Mouse (Mus musculus): ENCODE results near the gene Svs1.
"Not testable (repeated sequence)": the region's sequence is repeated elsewhere in the genome, so short reads cannot be mapped to it uniquely, and the experiment has no call there.

Gene Svs1

DNA sequence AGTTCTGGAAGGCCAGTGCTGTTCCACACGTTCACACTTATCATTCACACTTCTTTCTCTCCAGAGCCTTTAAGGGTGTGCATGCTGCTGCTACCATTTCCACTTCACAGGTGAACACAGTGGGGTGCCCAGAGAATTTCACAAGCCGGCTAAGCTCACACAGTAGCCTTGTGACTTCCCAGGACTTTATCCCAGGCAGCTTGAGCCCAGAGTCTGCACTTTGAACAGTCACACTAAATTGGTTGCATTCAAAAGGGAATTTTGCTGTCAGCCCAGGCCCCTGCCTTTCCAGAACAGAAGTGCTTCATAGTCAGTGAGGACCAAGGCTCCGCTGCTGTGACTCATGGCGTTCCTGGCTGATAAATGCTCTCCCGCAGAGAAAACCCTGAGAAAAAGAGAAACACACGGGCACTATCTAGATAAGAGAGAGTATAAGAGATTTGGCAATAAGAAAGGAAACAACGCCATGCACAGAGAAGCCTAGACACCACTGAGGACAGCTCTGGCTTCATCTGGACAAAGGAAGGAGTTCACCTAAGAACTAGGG is at the start of gene Svs1:
Gene Svs1 (plus strand): TSS at position 418 of the 547 bp plus-strand sequence.
- DNase-seq (ENCODE audit: low spot score), result no peak

DNA sequence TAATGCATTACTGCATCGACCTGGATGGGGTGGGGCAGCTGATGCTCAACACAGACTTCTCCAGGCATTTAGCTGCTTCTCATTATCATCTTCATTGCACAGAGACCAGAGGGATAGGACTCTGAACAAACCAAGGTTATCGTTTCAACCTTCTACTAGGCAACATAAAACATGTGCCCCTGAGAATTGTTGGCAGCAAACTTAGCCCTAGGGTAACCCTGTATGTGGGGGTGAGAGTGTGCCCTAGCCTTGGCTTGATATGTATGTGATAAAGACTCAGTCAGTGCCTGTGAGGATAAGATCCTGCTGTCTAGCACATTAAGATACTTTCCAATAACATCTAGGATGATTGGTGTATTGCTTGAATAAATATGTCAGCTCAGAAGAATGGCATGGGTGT is 37.1 kb upstream of the Svs1 start:
- DNase-seq (ENCODE audit: low spot score), result no peak

DNA sequence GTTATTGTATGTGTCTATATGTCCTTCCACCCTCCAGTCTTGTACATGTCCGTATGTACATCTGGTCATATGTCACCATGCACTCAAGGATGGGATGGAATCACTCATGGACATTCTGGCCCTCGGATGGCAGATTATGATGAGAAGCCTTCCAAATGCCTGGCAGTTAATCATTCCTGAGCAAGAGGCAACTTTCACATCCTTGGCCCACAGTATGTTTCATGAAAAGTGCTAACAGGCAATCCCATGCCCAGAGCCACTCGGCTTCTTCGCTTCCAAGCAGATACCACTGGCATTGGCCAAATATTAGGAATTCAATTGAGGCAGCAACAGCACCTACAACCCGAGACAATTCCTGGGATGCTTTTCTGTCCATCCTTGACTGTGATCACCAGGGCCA is 36.0 kb upstream of the Svs1 start:
- no peak for DNase-seq (ENCODE audit: low spot score)

DNA sequence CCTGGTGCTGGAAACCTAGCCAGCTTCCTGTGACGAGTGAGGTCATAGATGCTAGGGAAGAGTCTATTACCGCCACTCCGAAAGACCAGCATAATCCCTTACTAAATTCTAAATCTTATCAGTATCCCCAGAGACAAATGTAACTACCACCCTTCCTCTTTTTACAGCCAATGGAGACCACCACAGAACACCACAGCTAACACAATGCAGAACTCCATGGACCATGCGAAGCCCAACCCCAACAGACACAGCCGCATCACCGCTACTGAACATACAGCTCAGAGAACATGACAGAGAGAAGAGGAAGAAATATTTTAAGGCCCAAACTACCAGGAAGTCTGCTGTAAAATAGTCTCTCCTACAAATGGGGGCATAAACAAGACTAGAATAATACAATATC is 35.0 kb upstream of the Svs1 start:
- no peak for DNase-seq (ENCODE audit: low spot score)

DNA sequence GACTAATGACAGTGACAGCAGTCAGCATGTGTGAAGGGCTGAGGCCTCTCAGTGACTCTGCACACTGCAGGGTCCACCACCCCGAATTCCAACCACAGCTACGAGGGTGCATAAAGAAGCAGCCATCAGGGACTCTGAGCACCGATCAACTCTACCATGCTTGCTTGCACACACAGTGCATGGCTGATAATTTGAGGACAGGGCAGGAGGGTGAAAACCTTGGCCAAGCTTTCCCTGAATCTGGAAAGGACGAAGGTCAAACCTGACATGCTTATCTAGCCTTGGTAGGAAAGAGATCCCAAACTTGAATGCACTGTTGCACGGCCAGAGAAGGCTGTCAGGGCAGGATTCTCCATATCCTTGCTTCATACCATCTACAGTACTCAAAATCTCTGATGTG is 33.4 kb upstream of the Svs1 start:
- DNase-seq (ENCODE audit: low spot score), result no peak

DNA sequence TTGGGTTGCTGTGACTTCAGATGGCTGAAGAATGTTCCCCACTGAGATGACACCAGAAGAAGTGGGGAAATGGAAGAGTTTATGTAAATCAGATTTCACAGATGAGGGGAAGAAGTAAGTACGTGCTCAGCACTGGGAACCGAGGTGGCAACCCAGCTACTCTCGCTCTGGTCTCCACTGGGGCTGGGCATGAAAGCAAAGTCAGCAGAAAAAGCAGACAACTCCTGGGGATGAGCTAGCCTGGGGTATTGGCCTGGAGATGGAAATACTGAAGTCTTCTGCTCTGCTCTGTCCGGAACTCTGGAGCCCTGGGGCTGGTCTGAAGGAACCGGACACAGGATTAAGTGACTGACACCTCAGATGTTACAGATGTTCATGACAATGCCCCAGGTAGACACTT is 32.5 kb upstream of the Svs1 start:
- no peak for DNase-seq (ENCODE audit: low spot score)

DNA sequence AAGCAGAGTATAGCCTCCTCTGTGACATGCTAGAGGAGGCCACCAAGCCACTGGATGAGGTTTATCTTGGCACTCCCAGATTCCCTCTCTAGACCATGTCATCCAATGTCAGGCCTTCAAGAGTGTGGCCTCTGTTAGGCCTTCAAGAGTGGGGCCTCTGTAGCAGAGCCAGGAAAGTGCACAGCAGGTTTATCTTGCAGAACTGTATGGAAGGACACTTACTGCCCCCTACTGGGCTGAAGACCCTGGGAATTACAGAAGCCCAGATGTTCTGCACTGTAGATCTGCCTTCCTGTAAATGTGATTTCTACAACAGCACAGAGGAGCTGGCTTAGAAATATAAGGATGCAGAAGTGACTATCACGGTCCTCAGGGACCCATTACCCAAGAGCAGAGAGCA is 31.7 kb upstream of the Svs1 start:
- peak; percentile 10 for DNase-seq (ENCODE audit: low spot score)

DNA sequence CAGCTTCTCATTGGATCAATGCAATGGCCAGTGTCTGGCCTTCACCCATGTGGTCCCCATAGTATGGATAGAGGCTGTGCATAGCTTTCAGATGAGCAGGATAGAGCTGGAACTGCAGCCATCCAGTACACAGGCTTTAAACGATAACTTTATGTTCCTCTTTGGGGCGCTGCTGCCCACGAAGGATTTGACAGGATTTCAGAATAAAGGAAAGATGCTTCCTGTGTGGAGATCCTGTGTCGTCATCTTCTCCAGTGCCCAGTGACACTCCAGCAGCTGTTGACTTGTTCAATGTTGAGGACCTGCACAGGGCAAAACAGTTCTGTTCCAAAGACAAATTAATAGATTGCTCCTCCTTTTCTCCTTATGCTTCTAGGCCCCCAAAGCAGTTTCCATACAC is 29.9 kb upstream of the Svs1 start:
- no peak for DNase-seq (ENCODE audit: low spot score)

DNA sequence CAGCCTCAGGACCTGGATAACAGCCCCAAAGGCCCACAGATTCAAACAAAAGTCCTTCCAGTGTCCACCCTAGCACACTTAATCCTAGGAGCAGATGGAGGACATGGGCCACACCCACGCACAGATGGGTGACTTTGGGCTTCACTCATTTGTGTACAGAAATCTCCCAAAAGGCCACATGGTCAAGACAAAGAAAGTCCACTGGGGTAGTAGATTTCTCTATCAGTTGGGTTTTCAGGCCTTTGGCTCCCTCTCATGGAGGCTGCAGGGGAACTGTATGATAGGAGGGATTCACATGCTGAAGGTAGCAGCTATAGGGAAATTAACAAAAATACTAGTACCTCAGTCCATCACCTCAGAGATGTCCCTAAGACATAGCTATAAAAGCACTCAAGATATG is 28.6 kb upstream of the Svs1 start:
- no peak for DNase-seq (ENCODE audit: low spot score)

DNA sequence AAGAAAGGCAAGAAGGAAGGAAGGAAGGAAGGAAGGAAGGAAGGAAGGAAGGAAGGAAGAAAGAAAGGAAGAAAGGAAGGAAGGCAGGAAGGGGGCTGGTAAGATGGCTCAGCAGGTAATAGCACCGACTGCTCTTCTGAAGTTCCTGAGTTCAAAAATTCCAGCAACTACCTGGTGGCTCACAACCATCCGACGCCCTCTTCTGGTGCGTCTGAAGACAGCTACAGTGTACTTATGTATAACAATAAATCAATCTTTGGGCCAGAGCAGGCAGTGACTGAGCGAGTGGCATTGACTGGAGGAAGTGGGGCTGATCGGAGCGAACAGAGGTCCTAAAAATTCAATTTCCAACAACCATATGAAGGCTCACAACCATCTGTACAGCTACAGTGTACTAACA is 27.5 kb upstream of the Svs1 start:
- DNase-seq (ENCODE audit: low spot score), result not testable (repeated sequence)

DNA sequence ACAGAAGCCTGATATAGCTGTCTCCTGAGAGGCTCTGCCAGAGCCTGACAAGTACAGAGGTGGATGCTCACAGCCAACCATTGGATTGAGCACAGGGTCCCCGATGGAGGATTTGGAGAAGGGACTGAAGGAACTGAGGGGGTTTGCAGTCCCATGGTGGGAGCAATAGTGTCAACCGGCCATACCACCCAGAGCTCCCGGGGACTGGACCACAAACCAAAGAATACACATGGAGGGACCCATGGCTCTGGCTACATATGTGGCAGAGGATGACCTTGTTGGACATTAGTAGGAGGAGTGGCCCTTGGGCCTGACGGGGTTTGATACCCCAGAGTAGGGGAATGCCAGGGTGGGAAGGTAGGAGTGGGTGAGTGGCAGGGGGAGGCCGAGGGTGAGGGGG is 20.0 kb upstream of the Svs1 start:
- not testable (repeated sequence) for DNase-seq (ENCODE audit: low spot score)

DNA sequence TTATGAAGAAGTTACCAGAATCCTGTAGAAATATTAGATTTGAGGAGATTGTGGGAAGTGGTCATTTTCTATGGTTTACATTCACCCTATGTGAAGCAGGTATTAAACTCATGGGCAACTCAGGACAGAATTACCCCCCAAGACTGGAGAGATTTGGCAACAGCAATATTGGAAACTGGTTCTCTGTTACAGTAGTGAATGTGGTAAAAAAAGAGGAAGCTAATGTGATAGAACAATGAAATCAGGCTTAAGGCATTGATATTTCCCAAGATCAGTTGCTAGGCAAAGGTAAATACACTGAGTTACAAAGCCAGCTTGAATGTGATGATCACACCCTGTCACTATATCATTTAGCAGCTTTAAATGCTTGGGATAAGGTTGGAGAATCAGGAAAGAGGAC is 18.8 kb upstream of the Svs1 start:
- no peak for DNase-seq (ENCODE audit: low spot score)

DNA sequence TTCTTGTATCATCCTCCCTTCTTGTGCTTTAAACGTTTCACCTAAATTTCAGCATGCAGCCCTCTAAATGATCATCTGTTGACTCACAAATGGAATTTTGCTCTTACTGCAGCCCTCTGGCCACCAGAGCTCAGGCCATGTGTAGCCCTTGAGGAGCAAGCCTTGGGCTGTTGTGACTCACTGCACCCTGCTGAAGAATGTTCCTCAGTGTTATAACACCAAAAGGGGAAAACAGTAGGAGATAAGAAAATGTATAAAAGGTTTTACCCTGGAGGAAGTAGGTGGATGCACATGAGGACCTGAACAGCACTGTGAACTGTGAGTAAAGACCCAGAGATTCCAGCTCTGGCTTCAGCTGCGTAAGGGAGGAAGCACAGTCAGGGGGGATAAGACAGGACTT is 12.0 kb upstream of the Svs1 start, which contains the start of gene Doxl2:
Gene Doxl2 (plus strand): TSS at position 301 of the 400 bp plus-strand sequence.
- no peak for DNase-seq (ENCODE audit: low spot score)

DNA sequence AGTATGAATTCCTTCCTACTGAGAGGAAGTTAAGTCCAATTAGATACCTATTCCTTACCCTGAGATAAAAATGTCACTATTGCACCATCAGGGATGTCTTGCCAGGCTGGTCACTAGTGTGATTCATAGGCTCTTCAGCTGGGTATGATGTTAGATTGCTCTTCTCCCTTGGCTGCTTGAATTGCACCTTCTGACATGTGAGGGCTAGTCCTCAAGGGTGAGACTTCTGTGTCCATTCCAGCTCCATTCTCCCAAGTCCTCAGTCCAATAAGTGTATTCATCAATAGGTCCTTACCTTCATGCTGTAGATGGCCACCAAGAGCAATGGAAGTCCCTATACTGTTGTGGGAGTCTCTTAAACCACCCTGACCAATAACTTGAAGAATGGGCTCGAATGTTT is 7.0 kb upstream of the Svs1 start:
- DNase-seq (ENCODE audit: low spot score), result no peak

DNA sequence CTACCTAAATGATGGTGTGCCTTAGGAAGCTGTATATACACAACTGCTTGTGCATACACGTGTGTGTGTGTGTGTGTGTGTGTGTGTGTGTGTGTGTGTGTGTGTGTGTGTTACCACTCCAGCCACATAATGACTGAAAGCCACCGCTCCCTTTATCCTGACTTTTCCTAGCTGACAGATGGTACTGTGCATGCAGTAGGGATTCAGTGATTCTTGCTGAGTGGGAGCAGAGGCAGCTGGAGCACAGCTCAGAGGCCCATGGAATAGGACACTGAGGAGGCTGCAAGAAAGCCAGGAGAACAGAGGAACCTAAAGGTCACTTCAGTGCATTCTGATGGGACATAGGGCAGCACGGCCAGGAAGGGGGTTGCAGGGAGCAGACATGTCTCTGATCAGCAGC is 4.4 kb upstream of the Svs1 start:
- DNase-seq (ENCODE audit: low spot score), result peak; percentile 1

DNA sequence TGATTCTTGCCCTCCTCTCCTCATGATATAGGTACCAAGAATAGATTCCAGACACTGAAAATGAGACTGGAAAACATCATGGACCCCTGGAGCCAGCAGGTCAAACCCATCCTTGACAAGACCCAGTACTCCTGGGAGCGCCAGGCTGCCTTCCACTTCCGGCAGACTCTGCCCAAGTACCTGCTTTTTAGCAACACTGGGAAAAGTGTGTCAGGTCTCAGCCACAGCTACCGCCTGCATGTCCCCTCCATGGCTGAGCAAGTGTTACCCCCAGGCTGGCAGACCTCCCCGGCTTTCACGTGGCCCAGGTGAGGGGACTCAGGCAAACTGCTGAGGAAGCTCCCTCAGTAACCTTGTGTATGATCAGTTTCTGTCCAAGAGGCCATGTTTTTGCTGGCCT is 3.3 kb downstream of the Svs1 start:
- no peak for DNase-seq (ENCODE audit: low spot score)

DNA sequence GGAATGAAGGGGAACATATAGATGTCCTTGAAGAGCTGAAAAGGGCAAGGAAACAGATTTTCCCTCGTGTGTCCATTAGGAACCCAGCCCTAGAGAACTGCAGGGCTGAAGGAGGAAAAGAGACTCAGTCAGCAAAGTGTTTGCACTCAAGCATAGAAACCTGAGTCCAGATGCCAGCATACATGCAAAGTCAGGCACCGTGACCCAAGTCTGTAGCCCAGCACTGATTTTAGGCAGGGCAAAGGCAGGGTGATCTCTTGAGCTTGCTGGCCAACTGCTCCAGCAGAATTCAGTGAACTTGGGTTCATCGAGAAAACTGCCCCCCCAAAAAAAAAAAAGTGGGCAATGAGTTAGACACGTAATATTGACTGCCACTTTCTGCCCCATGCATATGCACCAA is 5.3 kb downstream of the Svs1 start:
- no peak for DNase-seq (ENCODE audit: low spot score)

DNA sequence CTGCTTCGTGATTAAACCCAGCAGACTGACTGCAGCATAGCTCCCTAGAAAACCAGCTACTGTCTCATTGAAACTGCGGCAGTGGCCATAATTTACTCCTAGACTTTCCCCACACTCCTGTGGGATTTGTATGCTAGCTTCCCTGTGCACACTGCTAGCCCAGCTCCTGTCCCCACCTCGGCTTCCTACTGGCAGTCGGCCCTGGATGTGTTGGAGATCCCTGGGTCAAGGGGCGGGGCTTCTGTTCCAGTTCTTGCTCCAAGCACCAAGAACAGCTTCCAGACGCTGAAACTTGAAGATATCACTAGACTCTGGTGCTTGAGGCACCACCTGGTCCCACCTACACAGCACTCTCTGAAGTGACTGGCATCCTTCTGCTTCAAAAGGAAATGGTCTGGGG is 11.5 kb downstream of the Svs1 start:
- no peak for DNase-seq (ENCODE audit: low spot score)

DNA sequence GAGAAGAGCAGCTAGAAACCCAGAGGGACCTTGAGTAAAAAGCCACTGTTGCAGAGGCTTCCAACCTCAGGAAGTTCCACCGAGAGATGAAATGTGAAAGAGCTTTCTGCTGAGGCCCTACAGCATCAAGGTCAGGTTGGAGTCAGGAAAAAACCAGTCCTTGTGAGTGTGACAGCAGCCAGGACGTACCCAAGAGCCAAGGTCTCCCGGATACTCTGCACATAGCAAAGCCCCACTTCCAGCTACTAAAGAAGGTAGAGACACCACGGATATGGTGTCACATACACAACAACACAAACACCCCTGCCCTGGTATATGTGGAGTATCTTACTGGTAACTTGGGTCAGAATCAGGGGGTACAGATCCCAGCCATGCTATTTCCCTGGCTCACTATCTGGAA is 12.1 kb downstream of the Svs1 start:
- DNase-seq (ENCODE audit: low spot score), result no peak

DNA sequence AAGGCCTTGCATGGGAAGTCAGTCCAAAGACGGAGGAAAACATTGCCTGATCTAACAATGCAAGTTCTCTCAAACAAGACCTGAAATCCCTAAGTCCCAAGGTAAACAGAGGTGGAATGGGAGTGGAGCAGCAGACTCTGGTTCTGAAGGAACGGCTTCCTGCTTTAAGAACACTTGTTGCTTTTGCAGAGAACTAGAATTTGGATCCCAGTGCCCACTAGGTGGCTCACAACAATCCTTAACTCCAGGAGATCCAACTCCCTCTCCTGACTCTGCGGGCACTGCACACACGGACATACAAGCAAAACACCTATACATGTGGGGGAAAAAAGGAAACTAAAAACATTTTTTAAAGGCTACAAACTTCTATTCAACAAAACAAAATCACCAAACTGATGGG is 16.7 kb downstream of the Svs1 start:
- DNase-seq (ENCODE audit: low spot score), result no peak

DNA sequence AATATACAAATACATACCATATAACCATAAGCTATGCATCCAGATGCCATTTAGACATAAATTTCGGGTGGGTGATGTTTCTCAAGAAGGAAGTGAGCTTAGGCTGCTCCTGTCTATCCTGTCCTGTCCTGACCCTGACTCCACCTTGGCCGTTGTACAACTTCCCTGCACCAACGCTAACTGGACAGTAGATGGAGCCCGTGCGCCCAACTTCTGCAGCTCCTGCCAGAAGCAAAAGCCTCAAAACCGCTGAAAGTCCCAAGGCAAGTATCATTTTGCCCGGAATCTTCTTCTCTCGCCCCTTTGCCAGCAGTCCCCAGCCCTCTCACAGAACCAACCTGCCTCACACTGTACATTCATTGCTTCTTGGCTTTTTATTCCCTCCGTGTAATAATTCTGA is 21.3 kb downstream of the Svs1 start:
- DNase-seq (ENCODE audit: low spot score), result peak; percentile 35

DNA sequence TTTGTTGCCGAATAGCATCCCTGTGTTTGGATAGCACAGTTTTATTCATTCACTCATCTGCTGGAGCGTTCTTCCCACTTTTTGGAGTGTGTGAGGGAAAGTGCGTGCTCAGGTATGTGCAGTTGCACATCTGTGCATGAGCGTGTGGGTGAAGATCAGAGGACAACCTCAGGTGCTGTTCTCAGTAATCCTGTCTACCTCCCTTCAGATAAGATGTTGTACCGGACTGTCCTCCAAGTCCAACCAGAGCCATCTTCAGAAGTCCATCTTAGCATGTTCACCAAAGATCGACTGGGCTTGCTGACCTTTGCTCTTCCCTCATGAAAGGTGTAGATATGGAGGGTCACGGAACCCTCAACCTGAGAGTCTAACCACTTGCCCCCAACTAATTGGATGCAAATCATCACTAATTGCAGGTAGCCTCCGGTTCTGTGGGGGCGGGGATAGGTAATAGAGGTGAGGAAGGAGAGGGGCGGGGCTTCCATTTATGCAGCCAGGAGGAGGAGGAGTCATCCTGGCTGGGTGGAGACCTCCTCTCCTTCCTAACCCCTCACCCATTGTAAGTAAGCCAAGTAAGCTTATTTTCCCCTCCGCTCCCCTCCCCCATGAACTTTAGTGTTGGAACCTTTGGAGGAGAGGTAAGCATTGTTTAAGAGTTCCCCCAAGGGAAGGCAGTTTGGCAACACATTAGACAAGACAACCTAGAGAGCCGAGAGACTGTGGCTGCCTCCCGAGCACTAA is 21.9 kb downstream of the Svs1 start:
- no peak for DNase-seq (ENCODE audit: low spot score)

DNA sequence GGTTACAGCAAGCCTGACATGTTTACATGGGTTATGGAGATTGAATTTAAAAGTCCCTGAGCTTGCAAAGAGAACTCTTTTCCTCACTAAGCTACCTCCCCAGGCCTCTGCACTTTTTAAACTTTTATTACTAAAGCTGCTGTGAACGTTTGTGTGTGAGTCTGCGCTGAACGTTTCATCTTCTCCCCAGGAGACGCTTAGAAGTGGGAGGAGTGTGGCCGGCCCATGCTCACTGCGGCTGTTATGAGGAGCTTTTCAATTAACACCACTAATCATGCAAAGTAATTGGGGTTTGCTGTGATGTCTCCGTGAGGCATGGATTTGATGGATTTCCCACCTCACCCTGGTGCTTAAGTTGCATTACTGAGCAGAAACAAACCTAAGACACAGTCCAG is 22.5 kb downstream of the Svs1 start:
- no peak for DNase-seq (ENCODE audit: low spot score)

DNA sequence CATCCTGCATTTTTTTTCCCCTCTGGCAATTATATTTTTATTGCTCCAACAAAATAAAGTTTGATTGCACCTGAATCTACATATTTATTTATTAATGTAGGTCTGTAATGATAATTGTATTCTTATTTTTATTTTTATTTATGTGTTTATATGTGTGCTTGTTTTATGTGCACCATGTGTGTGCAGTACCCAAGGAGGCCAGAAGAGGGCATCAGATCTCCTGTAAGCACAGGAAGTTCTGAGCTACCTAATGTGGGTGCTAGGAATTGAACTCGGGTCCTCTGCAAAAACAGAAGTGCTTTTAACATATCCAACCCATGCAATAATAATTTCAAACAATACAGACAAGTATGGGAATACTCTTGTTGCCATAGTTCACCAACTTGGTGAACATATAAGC is 23.0 kb downstream of the Svs1 start:
- no peak for DNase-seq (ENCODE audit: low spot score)
